Mouse (Mus musculus): ENCODE data around the gene Igsf6.

Igsf6 gene

DNA sequence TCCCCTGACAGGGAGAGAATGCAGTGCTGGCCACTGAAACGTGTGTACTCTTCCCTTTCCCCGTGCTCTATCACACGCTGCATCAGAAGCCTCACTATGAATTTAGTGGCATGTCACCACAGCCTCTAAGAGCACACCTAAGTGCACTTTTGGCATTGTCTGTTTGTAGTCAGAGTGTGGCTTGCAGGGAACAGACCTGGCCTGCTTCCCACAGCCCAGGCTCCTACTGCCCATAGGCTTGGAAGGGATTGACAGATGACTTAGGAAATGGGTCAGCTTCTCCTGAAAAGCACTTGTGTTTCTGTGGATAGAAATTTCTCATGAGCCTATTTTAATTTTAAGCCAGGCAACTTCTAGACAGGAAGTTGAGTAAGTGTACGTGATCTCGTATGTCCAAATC is 1.0 kb upstream of the Igsf6 start:
- no peak for TF ChIP-seq POU5F1 (IDR thresholded peaks at IDR 0.05; ENCODE audit: borderline replicate concordance, low read length)
- TF ChIP-seq NANOG (IDR thresholded peaks at IDR 0.05; ENCODE audit: borderline replicate concordance, low read length) = no peak
- TF ChIP-seq CTCF (conservative IDR thresholded peaks at IDR 0.05; ENCODE audit: low read length) = no peak

DNA sequence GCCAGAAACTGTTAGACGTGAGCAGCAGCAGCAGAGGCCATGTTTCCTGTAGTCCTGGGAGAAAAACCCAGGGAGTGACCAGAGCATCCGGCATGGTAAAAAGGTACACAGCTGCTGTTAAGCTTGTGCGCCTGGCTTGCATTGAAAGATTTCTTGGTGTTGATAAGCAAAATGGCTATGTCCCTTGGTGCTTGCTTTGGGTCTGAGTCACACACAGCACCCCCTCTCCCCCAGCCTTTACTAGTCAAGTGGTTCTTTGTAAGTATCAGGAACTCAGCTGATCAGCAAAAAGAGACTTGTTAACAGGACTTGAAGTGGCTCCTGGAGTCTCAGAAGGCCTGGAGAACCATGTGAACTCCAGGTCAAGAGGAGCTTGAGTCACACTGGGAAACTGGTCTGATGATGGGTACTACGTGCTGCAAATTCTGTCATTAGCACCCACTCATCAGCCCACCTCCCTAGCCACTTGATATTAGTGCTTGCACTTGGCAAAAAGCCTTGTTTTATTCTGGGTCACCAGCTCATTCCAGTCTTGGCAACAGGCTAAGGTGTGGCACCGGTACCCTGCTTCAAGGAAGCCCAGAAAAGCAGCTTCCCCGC is 529 bp upstream of the Igsf6 start:
- no peak overlapping the region for H3K4me3 ChIP-seq (replicated peaks; ENCODE audit: low read length)
- no peaks in the 10 kb centered on the region for H3K27me3 ChIP-seq (ENCODE audit: insufficient read depth, low read length)
- TF ChIP-seq NANOG (IDR thresholded peaks at IDR 0.05; ENCODE audit: borderline replicate concordance, low read length) (no peak), CTCF (conservative IDR thresholded peaks at IDR 0.05; ENCODE audit: low read length) (no peak), POU5F1 (IDR thresholded peaks at IDR 0.05; ENCODE audit: borderline replicate concordance, low read length) (no peak)
- H3K36me3 ChIP-seq (ENCODE audit: insufficient read depth, low read length) = peaks cover 61% of the 10 kb centered on the region
- no peaks in the 10 kb centered on the region for H3K9me3 ChIP-seq (ENCODE audit: low read length)
- H3K4me1 ChIP-seq (replicated peaks; ENCODE audit: low read depth, low read length) = peaks cover 6% of the 10 kb centered on the region

More for the DNA sequence above, 1.0 kb upstream of the Igsf6 start:
- peaks cover 56% of the 10 kb centered on the region for H3K36me3 ChIP-seq (ENCODE audit: insufficient read depth, low read length)
- H3K4me1 ChIP-seq (replicated peaks; ENCODE audit: low read depth, low read length) = peaks cover 6% of the 10 kb centered on the region
- no peak overlapping the region for H3K4me3 ChIP-seq (replicated peaks; ENCODE audit: low read length)
- no peaks in the 10 kb centered on the region for H3K27me3 ChIP-seq (ENCODE audit: insufficient read depth, low read length)
- no peaks in the 10 kb centered on the region for H3K9me3 ChIP-seq (ENCODE audit: low read length)

DNA sequence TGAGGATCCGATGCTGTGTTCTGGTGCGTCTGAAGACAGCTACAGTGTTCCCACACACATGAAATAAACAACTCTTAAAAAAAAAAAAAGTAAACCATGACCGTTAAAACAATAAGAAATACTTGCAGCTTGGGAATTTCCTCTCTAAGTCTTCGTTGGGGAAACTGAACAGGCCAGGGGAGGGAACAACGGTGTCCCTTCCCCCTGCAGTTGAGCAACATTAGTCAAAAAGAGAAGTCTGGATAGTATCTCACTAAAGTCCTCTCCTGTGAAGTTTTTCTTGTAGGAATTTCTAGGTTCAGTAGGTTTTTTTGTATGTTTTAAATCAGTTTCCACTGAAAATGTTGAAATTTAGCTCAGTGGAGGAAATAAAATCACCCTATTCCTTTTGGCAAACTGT is 1.9 kb downstream of the Igsf6 start:
- peaks cover 70% of the 10 kb centered on the region for H3K36me3 ChIP-seq (ENCODE audit: insufficient read depth, low read length)
- no peak overlapping the region for H3K4me3 ChIP-seq (replicated peaks; ENCODE audit: low read length)
- no peaks in the 10 kb centered on the region for H3K9me3 ChIP-seq (ENCODE audit: low read length)
- H3K27me3 ChIP-seq (ENCODE audit: insufficient read depth, low read length) = no peaks in the 10 kb centered on the region
- TF ChIP-seq POU5F1 (IDR thresholded peaks at IDR 0.05; ENCODE audit: borderline replicate concordance, low read length) = no peak
- TF ChIP-seq NANOG (IDR thresholded peaks at IDR 0.05; ENCODE audit: borderline replicate concordance, low read length) = no peak
- TF ChIP-seq CTCF (conservative IDR thresholded peaks at IDR 0.05; ENCODE audit: low read length) = no peak
- H3K4me1 ChIP-seq (replicated peaks; ENCODE audit: low read depth, low read length) = no peaks in the 10 kb centered on the region

DNA sequence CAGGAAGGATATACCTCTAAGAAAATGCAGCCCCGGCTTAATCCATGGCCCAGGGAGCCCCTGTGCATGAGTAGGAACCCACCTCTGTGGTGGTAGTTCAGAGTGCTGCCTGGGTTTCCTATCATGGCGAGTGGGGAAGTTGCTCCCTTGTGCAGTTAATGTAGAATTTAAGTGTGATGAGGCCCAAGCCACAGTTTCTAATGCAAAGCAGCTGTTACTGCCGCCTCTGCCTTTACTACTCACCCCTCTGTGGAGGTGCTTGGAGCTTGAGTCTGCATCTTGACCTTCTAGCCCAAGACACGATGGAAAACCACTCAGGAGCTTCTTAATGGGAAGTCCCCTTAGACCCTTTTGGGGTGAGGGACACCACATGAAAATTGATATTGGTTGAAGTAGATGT is 3.1 kb downstream of the Igsf6 start:
- H3K36me3 ChIP-seq (ENCODE audit: insufficient read depth, low read length) = peaks cover 62% of the 10 kb centered on the region
- no peaks in the 10 kb centered on the region for H3K4me1 ChIP-seq (replicated peaks; ENCODE audit: low read depth, low read length)
- H3K9me3 ChIP-seq (ENCODE audit: low read length) = peaks cover 4% of the 10 kb centered on the region; the same call in 1 of the 2 replicates
- H3K4me3 ChIP-seq (replicated peaks; ENCODE audit: low read length) = no peak overlapping the region
- H3K27me3 ChIP-seq (ENCODE audit: insufficient read depth, low read length) = no peaks in the 10 kb centered on the region
- TF ChIP-seq NANOG (IDR thresholded peaks at IDR 0.05; ENCODE audit: borderline replicate concordance, low read length) (no peak), CTCF (conservative IDR thresholded peaks at IDR 0.05; ENCODE audit: low read length) (no peak), POU5F1 (IDR thresholded peaks at IDR 0.05; ENCODE audit: borderline replicate concordance, low read length) (no peak)

DNA sequence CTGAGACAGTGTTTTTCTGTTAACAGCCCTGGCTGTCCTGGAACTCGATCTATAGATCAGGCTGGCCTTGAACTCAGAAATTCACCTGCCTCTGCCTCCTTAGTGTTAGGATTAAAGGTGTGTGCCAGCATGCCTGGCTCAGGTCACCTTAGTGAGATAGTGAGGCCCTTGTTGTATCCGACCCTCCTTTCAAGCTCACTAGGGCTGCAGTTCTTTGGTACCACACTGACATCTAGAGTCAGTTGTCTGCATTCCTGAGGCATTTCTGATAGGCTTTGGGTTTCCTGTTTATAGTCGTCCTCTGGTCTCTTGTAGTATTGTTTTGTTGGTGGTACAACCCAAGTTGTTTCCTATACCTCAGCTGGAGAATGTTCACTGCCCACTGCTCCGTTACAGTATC is 10.1 kb downstream of the Igsf6 start:
- Histone ChIP-seq H3K9me3 (ENCODE audit: low read length) (peaks cover 11% of the 10 kb centered on the region; the same call in 1 of the 2 replicates), H3K36me3 (ENCODE audit: insufficient read depth, low read length) (peaks cover 37% of the 10 kb centered on the region), H3K4me3 (replicated peaks; ENCODE audit: low read length) (no peak overlapping the region), H3K4me1 (replicated peaks; ENCODE audit: low read depth, low read length) (no peaks in the 10 kb centered on the region), H3K27me3 (ENCODE audit: insufficient read depth, low read length) (no peaks in the 10 kb centered on the region)
- no peak for TF ChIP-seq NANOG (IDR thresholded peaks at IDR 0.05; ENCODE audit: borderline replicate concordance, low read length)
- no peak for TF ChIP-seq CTCF (conservative IDR thresholded peaks at IDR 0.05; ENCODE audit: low read length)
- no peak for TF ChIP-seq POU5F1 (IDR thresholded peaks at IDR 0.05; ENCODE audit: borderline replicate concordance, low read length)

DNA sequence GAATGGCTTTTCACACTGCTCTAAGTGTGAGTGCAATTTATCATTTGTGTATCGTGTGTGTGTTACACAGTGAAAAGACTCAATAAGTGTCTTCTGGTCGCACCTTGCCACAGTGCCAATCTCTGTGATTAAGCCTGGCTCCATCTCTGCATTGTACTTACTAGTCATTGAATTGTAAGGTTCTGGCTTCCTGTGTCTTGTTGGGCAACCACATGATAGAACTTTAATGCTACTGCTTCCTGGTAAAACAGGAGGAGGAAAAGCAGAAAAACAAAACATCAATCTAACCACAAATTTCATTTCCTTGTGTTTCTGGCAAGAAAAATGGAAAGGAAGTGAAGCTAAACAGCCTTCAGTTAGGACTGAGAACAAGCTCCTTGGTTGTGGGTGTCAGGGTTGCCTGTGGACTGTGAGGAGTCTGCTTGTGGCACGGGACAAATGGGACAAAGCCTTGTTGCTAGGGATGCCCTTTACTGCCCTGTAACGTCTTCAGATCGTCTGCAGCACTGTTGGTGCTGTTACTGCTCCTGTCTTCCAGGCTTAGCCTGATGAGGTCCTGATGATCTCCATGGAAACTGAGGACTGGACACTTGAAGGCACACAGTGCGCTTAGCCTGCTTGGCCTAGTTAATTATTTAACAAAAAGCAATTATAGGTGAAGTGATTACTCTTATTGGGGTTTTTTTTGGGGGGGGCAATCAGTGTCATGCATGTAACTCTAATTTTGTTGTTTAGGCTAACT is 14.7 kb downstream of the Igsf6 start:
- no peaks in the 10 kb centered on the region for H3K27me3 ChIP-seq (ENCODE audit: insufficient read depth, low read length)
- no peaks in the 10 kb centered on the region for H3K9me3 ChIP-seq (ENCODE audit: low read length)
- H3K4me3 ChIP-seq (replicated peaks; ENCODE audit: low read length) = no peak overlapping the region
- TF ChIP-seq NANOG (IDR thresholded peaks at IDR 0.05; ENCODE audit: borderline replicate concordance, low read length) = no peak
- TF ChIP-seq CTCF (conservative IDR thresholded peaks at IDR 0.05; ENCODE audit: low read length) = no peak
- no peak for TF ChIP-seq POU5F1 (IDR thresholded peaks at IDR 0.05; ENCODE audit: borderline replicate concordance, low read length)
- H3K4me1 ChIP-seq (replicated peaks; ENCODE audit: low read depth, low read length) = no peaks in the 10 kb centered on the region
- H3K36me3 ChIP-seq (ENCODE audit: insufficient read depth, low read length) = peaks cover 45% of the 10 kb centered on the region

DNA sequence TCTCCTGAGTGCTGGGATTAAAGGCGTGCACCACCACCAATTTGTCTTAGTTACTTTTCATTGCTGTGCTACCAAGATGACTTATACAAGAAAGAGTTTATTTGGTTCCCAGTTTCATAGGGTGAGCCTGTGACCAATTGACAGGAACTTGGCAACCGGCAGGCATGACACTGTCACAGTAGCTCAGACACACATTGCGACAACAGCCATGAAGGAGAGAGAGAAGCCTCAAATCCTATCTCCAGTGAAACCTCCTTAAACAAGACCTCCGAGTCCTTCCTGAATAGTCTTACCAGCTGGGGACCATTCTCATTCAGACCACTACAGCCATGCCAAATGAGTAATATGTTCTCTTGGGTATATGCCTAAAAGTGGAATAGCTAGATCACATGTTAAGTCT is 21.3 kb downstream of the Igsf6 start:
- TF ChIP-seq NANOG (IDR thresholded peaks at IDR 0.05; ENCODE audit: borderline replicate concordance, low read length) = no peak
- TF ChIP-seq POU5F1 (IDR thresholded peaks at IDR 0.05; ENCODE audit: borderline replicate concordance, low read length) = no peak
- no peak for TF ChIP-seq CTCF (conservative IDR thresholded peaks at IDR 0.05; ENCODE audit: low read length)
- no peaks in the 10 kb centered on the region for H3K4me1 ChIP-seq (replicated peaks; ENCODE audit: low read depth, low read length)
- H3K27me3 ChIP-seq (ENCODE audit: insufficient read depth, low read length) = no peaks in the 10 kb centered on the region
- H3K9me3 ChIP-seq (ENCODE audit: low read length) = no peaks in the 10 kb centered on the region
- H3K4me3 ChIP-seq (replicated peaks; ENCODE audit: low read length) = no peak overlapping the region
- peaks cover 67% of the 10 kb centered on the region for H3K36me3 ChIP-seq (ENCODE audit: insufficient read depth, low read length)

DNA sequence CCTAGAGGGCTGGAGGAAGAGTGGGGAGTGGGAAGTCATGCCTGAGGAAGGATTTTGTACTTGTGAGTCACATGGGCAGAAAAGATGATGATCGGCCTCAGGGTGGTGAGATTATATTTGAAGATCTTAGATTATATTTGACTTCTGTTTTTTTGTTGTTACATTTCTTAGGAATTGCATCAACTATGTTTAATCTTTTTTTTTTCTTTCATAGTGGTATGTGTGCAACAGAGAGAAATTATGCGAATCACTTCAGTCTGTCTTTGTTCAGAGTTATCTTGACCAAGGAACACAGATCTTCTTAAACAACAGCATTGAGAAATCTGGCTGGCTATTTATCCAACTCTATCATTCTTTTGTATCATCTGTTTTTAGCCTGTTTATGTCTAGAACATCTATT is 26.7 kb downstream of the Igsf6 start:
- peaks cover 29% of the 10 kb centered on the region for H3K36me3 ChIP-seq (ENCODE audit: insufficient read depth, low read length)
- no peaks in the 10 kb centered on the region for H3K9me3 ChIP-seq (ENCODE audit: low read length)

More for the DNA sequence above, 26.7 kb downstream of the Igsf6 start:
- TF ChIP-seq POU5F1 (IDR thresholded peaks at IDR 0.05; ENCODE audit: borderline replicate concordance, low read length) (no peak), NANOG (IDR thresholded peaks at IDR 0.05; ENCODE audit: borderline replicate concordance, low read length) (no peak), CTCF (conservative IDR thresholded peaks at IDR 0.05; ENCODE audit: low read length) (no peak)
- Histone ChIP-seq H3K27me3 (ENCODE audit: insufficient read depth, low read length) (no peaks in the 10 kb centered on the region), H3K4me3 (replicated peaks; ENCODE audit: low read length) (no peak overlapping the region), H3K4me1 (replicated peaks; ENCODE audit: low read depth, low read length) (no peaks in the 10 kb centered on the region)

Data from E14TG2a.4 (cell line).